Mouse (Mus musculus): ENCODE data around the gene Zzz3. TPM values are rescaled to one million over a fixed set of nuclear protein-coding genes. Genes with fewer than 3 reads are reported as not detected.
A peak's percentile ranks its signal among the peaks of the same experiment; 100 is the strongest.
"Not testable (repeated sequence)": the region's sequence is repeated elsewhere in the genome, so short reads cannot be mapped to it uniquely, and the experiment has no call there.

Zzz3 gene
- total RNA-seq, 2 experiments from 2014 or later, result 49.5 to 52.6 TPM

DNA sequence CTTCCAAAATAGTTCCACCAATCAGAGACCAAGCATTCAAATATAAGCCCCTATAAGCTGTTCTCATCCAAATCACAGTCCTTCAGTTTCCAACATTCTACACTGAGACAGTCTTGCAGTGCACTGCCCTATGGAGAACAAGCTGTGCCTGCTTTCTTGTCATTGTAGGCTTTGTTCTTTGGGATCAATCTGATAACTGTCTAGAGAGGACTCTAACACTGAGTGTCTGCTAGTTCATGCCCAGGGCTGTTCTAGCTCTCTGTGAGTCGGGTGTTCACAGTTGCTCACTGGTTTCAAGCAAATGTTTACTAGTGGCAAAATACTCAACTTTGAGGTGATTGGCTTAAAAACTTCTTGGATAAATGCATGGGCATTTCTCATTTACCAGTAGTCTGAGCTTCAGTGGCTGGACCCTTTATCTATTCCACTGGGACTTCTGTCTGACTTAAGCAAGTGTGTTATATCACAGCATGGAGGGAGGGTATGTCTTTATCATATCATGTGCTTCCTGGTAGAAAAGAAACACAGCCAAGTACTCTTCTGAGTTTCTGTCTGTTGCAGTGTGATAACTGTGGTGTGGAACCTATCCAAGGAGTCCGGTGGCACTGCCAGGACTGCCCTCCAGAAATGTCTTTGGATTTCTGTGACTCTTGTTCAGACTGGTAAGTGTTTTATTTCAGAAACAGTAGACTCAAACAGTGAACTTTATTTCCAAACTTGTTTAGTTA, 62.2 kb downstream of the Zzz3 start:
- intact Hi-C loops (cut with DNase I), result no loop called here
- DNase-seq (ENCODE audit: extremely low spot score in 1 of 2, low spot score in 2 of 2), result no peak
- Histone ChIP-seq H3K4me3 (no peak overlapping the region), H3K27ac (no peak overlapping the region)
- no peak for TF ChIP-seq CTCF (IDR thresholded peaks at IDR 0.05)

GRCm38 (mm10) chr3:152458875-152459274, 63.6 kb downstream of the Zzz3 start:
- H3K4me3 ChIP-seq; DNase-seq (ENCODE audit: extremely low spot score in 1 of 2, low spot score in 2 of 2); intact Hi-C loops (cut with DNase I); H3K27ac ChIP-seq: not testable (repeated sequence)

GRCm38 (mm10) chr3:152460802-152461201, 65.5 kb downstream of the Zzz3 start:
- TF ChIP-seq CTCF (IDR thresholded peaks at IDR 0.05), result no peak
- Histone ChIP-seq H3K27ac (no peak overlapping the region), H3K4me3 (no peak overlapping the region)
- DNase-seq (ENCODE audit: extremely low spot score in 1 of 2, low spot score in 2 of 2), result no peak
- intact Hi-C loops (cut with DNase I), result loop anchor here (5.0 kb wide), 1 partner anchor 64 kb away; the partner anchor contains the start of gene Zzz3

DNA sequence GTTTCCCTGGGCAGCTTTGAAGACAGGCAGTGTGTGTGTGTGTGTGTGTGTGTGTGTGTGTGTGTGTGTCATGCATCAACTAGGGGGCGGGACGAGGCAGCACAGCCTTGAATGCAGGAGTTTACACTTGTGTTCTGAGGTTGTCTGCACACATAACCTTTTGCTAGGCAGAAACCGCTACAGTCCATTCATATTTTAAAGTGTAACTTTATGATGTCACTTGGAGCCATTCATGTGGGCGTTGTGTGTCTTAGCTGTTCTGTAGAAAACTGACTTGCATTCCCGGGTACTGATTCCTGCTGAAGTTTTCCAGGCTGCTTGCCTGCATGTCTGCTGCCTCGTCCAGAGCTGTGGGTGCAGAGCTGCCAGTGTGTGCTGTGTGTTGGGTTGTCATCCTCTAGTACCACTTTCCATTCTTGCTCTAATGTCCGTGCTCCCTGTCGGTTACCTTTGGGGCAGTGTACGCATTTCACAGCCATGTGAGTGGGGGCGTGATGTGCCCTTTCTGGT, 66.8 kb downstream of the Zzz3 start:
- no peak for DNase-seq (ENCODE audit: extremely low spot score in 1 of 2, low spot score in 2 of 2)
- Histone ChIP-seq H3K27ac (peak overlapping the region; percentile 21; the same call in 1 of the 2 replicates), H3K4me3 (no peak overlapping the region)
- TF ChIP-seq CTCF (IDR thresholded peaks at IDR 0.05), result no peak
- intact Hi-C loops (cut with DNase I), result loop anchor here (5.0 kb wide), 1 partner anchor 65 kb away; the partner anchor contains the start of gene Zzz3

DNA sequence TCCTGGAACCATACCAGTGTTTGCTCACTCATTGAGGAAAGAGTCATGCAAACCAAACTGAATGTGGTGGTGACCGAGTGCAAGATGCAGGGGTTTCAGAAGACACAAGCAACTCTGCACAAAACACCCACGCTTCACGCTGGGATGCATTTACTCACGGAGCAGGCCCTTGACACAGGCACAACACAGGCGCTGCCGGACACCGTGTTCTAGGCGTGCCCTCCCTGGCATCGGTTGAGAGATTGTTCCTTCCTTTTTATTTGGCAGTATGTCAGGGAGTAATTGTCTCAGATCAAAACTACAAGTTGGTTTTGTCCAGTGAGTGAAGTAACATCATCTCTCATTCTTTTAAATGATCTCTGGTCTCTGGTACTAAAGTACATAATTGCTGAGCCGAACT, 67.6 kb downstream of the Zzz3 start:
- intact Hi-C loops (cut with DNase I), result loop anchor here (5.0 kb wide), 1 partner anchor 66 kb away; the partner anchor contains the start of gene Zzz3
- DNase-seq (ENCODE audit: extremely low spot score in 1 of 2, low spot score in 2 of 2), result no peak
- H3K4me3 ChIP-seq, result no peak overlapping the region
- no peak for TF ChIP-seq CTCF (IDR thresholded peaks at IDR 0.05)
- no peak overlapping the region for H3K27ac ChIP-seq

DNA sequence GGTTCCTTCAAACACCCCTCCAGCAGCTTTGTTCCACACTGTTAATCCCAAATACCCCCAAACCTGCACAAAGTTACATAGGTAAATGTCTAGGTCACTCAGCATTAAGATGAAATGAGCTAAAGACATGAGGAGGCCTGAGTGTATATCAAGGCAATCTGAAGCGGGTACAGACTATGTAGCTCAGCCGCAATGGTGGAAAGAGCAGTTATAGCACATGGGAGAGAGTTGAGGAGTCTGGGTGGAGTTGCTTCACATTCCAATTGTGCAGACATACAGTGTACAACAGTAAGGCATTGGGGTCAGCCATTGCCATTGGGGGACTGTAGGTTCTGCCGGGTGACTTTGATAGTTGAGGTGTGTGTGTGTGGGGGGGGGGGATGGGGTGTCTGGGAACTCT, 69.2 kb downstream of the Zzz3 start:
- H3K4me3 ChIP-seq, result no peak overlapping the region
- intact Hi-C loops (cut with DNase I), result loop anchor here (5.0 kb wide), 1 partner anchor 67 kb away; the partner anchor contains the start of gene Zzz3
- no peak for DNase-seq (ENCODE audit: extremely low spot score in 1 of 2, low spot score in 2 of 2)
- H3K27ac ChIP-seq, result no peak overlapping the region
- TF ChIP-seq CTCF (IDR thresholded peaks at IDR 0.05), result no peak

DNA sequence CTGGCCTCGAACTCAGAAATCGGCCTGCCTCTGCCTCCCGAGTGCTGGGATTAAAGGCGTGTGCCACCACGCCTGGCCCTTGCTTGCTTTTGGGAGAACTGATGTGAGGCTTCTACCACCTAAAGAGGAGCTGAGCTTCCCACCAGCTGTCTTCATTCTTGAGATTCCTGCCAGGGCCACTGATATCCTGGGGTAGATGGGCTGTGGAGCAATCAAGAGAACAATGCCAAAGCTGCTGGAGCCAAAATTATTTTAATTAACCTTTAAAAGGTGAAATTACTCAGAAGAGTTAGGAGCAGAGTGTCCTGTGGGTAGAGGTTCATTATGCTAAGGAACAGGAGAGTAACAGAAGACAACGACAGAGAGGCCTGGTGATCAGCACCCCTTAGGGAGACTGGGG, 70.1 kb downstream of the Zzz3 start:
- DNase-seq (ENCODE audit: extremely low spot score in 1 of 2, low spot score in 2 of 2), result no peak
- Histone ChIP-seq H3K4me3 (no peak overlapping the region), H3K27ac (no peak overlapping the region)
- TF ChIP-seq CTCF (IDR thresholded peaks at IDR 0.05), result no peak
- intact Hi-C loops (cut with DNase I), result no loop called here

DNA sequence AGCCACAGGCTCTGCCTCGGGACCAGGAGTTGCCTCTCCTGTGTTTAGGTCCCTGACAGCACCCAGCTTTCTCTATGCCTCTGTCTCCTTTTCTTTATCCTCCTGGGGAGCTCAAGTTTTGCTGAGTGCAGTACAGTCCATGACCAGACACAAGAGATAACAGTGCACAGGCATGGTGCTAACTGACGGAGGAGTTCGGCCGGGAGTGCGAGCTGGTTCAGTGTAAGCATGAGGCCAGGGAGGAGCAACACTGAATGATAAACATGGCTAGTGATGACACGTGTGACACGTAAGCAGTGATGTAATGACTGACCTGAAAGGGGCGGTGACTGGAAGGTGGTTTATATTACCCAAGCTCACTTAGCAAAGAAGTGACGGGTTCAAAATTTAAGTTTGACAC, 71.6 kb downstream of the Zzz3 start:
- intact Hi-C loops (cut with DNase I), result no loop called here
- TF ChIP-seq CTCF (IDR thresholded peaks at IDR 0.05), result no peak
- no peak overlapping the region for H3K4me3 ChIP-seq
- no peak overlapping the region for H3K27ac ChIP-seq
- DNase-seq (ENCODE audit: extremely low spot score in 1 of 2, low spot score in 2 of 2), result no peak

- no peak for DNase-seq (ENCODE audit: extremely low spot score in 1 of 2, low spot score in 2 of 2)
- Histone ChIP-seq H3K27ac (no peak overlapping the region), H3K4me3 (no peak overlapping the region)
- no peak for TF ChIP-seq CTCF (IDR thresholded peaks at IDR 0.05)
- intact Hi-C loops (cut with DNase I), result no loop called here
Observed at GRCm38 (mm10) chr3:152467312-152467711, 72.0 kb downstream of the Zzz3 start.

DNA sequence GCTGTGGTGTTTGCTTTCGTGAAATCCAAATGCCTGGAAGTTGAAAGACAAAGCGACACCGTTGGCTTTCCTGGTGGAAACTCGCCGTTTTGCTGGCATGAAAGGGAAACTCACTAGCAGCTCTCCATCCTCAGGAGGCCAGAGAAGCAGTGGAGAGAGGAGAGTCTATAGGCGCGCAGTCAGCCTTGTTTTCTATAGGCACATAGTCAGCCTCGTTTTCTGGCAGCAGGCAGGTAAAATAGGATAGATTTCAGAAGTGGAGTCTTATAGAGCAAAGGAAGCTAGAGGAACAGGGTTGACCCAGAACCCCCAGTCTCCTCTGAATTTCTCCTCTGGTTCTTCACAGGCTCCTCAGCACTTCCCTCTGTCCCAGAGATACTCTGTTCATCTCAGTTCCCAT, 72.8 kb downstream of the Zzz3 start:
- no peak for TF ChIP-seq CTCF (IDR thresholded peaks at IDR 0.05)
- no peak for DNase-seq (ENCODE audit: extremely low spot score in 1 of 2, low spot score in 2 of 2)
- intact Hi-C loops (cut with DNase I), result no loop called here
- Histone ChIP-seq H3K27ac (no peak overlapping the region), H3K4me3 (no peak overlapping the region)

- Histone ChIP-seq H3K27ac (no peak overlapping the region), H3K4me3 (no peak overlapping the region)
- DNase-seq (ENCODE audit: extremely low spot score in 1 of 2, low spot score in 2 of 2), result no peak
- intact Hi-C loops (cut with DNase I), result no loop called here
- no peak for TF ChIP-seq CTCF (IDR thresholded peaks at IDR 0.05)
Observed at GRCm38 (mm10) chr3:152468569-152469041, 73.3 kb downstream of the Zzz3 start.

DNA sequence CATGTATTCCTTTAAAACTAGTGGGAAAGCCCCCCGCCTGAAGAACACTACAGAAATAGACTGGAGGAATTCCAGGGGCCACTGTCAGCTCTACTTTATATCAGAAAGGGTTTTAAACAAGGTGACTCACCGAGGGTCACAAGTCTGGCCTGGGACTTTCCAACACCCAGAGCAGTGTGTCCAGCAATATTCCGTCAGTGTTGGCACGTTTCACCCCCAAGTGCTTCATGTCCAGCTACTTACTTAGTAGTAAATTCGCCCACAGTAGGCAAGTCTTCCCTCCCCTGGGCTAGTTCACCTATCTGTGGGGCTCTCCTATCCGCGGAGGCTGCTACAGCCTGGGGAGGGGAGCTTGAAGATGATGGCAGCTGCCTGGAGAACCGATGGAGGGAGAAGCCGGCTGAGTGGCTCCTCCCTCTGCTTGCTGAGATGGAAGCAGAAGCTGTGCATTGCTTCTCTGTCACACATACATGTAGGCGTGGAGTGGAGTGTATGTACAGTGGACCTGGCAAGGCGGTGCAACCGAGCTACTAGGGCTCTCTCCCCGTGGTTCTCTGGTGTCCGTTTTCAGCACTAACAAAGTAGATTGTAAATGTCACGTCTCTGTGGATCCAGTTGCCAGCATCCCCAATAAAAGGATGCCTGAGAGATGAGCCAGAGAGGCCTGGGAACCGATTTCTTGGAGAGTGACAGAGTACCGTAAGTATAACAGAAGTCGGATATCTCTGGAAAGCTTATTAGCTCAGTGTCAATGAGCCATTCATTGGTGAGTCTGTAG, 74.3 kb downstream of the Zzz3 start:
- no peak for TF ChIP-seq CTCF (IDR thresholded peaks at IDR 0.05)
- Histone ChIP-seq H3K4me3 (no peak overlapping the region), H3K27ac (no peak overlapping the region)
- intact Hi-C loops (cut with DNase I), result no loop called here
- no peak for DNase-seq (ENCODE audit: extremely low spot score in 1 of 2, low spot score in 2 of 2)
